Mouse (Mus musculus): ENCODE data around the gene Efcab14. TPM values are rescaled to one million over a fixed set of nuclear protein-coding genes. Genes with fewer than 3 reads are reported as not detected.

Gene Efcab14
- polyA plus RNA-seq, 1 experiment from 2014 or later = 27.8 TPM

DNA sequence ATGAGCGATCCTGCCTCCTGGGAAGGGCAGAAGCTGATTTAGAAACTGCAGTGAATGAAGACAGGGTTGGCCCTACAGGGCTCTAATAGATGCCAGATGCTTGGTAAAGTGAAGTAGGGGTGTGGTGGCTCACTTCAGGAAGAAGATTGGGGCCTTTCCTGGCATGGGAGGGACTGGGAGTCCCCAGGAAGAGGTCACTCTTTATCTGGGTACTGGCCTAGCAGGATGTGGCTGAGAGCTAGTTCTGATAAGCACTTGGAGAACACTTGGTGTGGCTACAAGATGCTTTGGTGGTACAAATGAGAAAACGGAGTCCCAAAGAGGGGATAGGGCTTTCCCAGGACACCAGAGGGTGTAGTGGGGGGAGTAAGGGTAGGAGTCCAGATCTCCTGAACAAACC lies 86.6 kb downstream of the Efcab14 start:
- H3K4me1 ChIP-seq = peaks cover 6% of the 10 kb centered on the region
- H3K36me3 ChIP-seq = no peaks in the 10 kb centered on the region
- H3K4me2 ChIP-seq (replicated peaks) = no peak overlapping the region
- H3K27ac ChIP-seq = no peak overlapping the region
- no peaks in the 10 kb centered on the region for H3K27me3 ChIP-seq (replicated peaks)
- no peak for ATAC-seq (ENCODE audit: low FRiP score, low read depth)
- no peak overlapping the region for H3K9ac ChIP-seq
- no peaks in the 10 kb centered on the region for H3K9me3 ChIP-seq
- WGBS = 76% methylated on average over 2 of the region's 2 CpGs
- no peak overlapping the region for H3K4me3 ChIP-seq

DNA sequence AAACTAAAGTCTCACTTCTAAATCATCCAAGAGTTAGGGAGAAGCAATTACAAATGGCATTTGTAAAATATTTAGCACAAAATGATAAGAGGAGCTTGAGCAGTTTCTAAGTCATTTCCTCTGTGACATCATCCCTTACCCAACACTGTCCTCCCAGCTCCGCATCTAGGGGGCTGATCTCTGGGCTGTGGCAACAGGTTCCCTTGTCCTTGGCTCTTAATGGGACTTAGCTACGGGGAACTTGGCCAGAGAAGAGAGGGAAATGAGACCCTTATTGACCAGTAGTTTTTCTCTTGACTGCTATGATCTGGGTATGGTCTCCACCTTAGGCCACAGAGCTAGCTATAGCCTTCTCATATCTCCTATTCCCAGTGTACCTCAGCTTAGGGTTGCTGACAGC lies 87.7 kb downstream of the Efcab14 start:
- 81% methylated on average over 2 of the region's 2 CpGs for WGBS
- ATAC-seq (ENCODE audit: low FRiP score, low read depth) = no peak

More for the DNA sequence above, 87.7 kb downstream of the Efcab14 start:
- Histone ChIP-seq H3K9me3 (no peaks in the 10 kb centered on the region), H3K27me3 (replicated peaks) (no peaks in the 10 kb centered on the region; the same call in 1 of the 2 replicates), H3K4me2 (replicated peaks) (no peak overlapping the region), H3K27ac (no peak overlapping the region), H3K9ac (no peak overlapping the region), H3K36me3 (no peaks in the 10 kb centered on the region), H3K4me1 (peaks cover 6% of the 10 kb centered on the region; the same call in 1 of the 2 replicates), H3K4me3 (no peak overlapping the region)

Other genes with a start within 250 kb of the Efcab14 start
- not detected in 2 replicates for gene Cyp4a14, start 241.6 kb upstream of the Efcab14 start, polyA plus RNA-seq (2016; fragmentation: Nextera tagmentation; extraction: Ambion mirVana)
- not detected in 2 replicates for gene Cyp4a10, start 219.5 kb upstream of the Efcab14 start, polyA plus RNA-seq (2016; fragmentation: Nextera tagmentation; extraction: Ambion mirVana)
- not detected in 2 replicates for gene Cyp4a31, start 174.1 kb upstream of the Efcab14 start, polyA plus RNA-seq (2016; fragmentation: Nextera tagmentation; extraction: Ambion mirVana)
- gene Cyp4a32, start 136.8 kb upstream of the Efcab14 start, polyA plus RNA-seq (2016; fragmentation: Nextera tagmentation; extraction: Ambion mirVana) = not detected in 2 replicates
- gene Cyp4b1, start 90.0 kb upstream of the Efcab14 start, polyA plus RNA-seq (2016; fragmentation: Nextera tagmentation; extraction: Ambion mirVana) = 0.18 TPM in 1 of 2 replicates, not detected in the other
- 0.43 and 0.67 TPM in 2 replicates for gene Tex38, start 43.3 kb downstream of the Efcab14 start, polyA plus RNA-seq (2016; fragmentation: Nextera tagmentation; extraction: Ambion mirVana)
- gene Atpaf1, start 47.1 kb downstream of the Efcab14 start, polyA plus RNA-seq (2016; fragmentation: Nextera tagmentation; extraction: Ambion mirVana) = 36.2 and 44.5 TPM in 2 replicates
- gene Mob3c, start 90.3 kb downstream of the Efcab14 start, polyA plus RNA-seq (2016; fragmentation: Nextera tagmentation; extraction: Ambion mirVana) = 6.2 TPM in 2 replicates
- gene Mknk1, start 101.5 kb downstream of the Efcab14 start, polyA plus RNA-seq (2016; fragmentation: Nextera tagmentation; extraction: Ambion mirVana) = 24.8 and 26.4 TPM in 2 replicates
- gene Kncn, start 146.7 kb downstream of the Efcab14 start, polyA plus RNA-seq (2016; fragmentation: Nextera tagmentation; extraction: Ambion mirVana) = not detected in 2 replicates
- not detected in 2 replicates for gene 6430628N08Rik, start 152.9 kb downstream of the Efcab14 start, polyA plus RNA-seq (2016; fragmentation: Nextera tagmentation; extraction: Ambion mirVana)
- gene Dmbx1, start 202.2 kb downstream of the Efcab14 start, polyA plus RNA-seq (2016; fragmentation: Nextera tagmentation; extraction: Ambion mirVana) = 1.6 and 2.4 TPM in 2 replicates